Mouse (Mus musculus) heart, adult 2 months (tissue): Measurements from ENCODE around the gene Cuta. TPM values are rescaled to one million over a fixed set of nuclear protein-coding genes. Genes with fewer than 3 reads are reported as not detected.

Experiments
- DNase-seq, 2 experiments: peaks; one replicate each; pipeline ENCODE4 v3.0.0; 2021
- H3K27ac ChIP-seq: fragments of 200-600 bp; 2 replicates; pipeline ENCODE4 v1.8.1; 2022
- H3K27me3 ChIP-seq: fragments of 200-500 bp; 2 replicates; pipeline ENCODE4 v1.6.1; 2012; ENCODE audit warnings: mild to moderate bottlenecking, low read length, inconsistent platforms, mixed read lengths; ENCODE audit not compliant: control insufficient read depth, insufficient read depth
- H3K36me3 ChIP-seq: fragments of 200-500 bp; 2 replicates; pipeline ENCODE4 v1.6.1; 2012; ENCODE audit warnings: low read length, inconsistent platforms; ENCODE audit not compliant: control insufficient read depth, insufficient read depth
- H3K4me1 ChIP-seq: fragments of 200-500 bp; 2 replicates; pipeline ENCODE4 v1.6.1; 2011; ENCODE audit warnings: low read length; ENCODE audit not compliant: control insufficient read depth, insufficient read depth
- H3K4me3 ChIP-seq: fragments of 200-600 bp; 2 replicates; pipeline ENCODE4 v1.8.1; 2022
- H3K79me2 ChIP-seq: fragments of 200-500 bp; replicated peaks from 2 replicates; pipeline ENCODE4 v1.6.1; 2012; ENCODE audit warnings: mild to moderate bottlenecking, inconsistent platforms, low read length, moderate library complexity, mixed read lengths; ENCODE audit not compliant: control insufficient read depth, insufficient read depth
- H3K9ac ChIP-seq: fragments of 200-500 bp; 2 replicates; pipeline ENCODE4 v1.6.1; 2012; ENCODE audit warnings: low read depth, mild to moderate bottlenecking, control low read depth, inconsistent platforms, low read length, mixed read lengths
- CTCF ChIP-seq: fragments of 200-600 bp; IDR thresholded peaks from 2 replicates; pipeline ENCODE4 v1.8.1; 2022; ENCODE audit warnings: antibody characterized with exemption, mild to moderate bottlenecking, moderate library complexity
- EP300 ChIP-seq: fragments of 200-500 bp; IDR thresholded peaks from 2 replicates; pipeline ENCODE4 v1.6.1; 2011; ENCODE audit warnings: low read depth, low read length, control low read depth; ENCODE audit not compliant: insufficient read depth
- POLR2A ChIP-seq: fragments of 200-500 bp; IDR thresholded peaks from 2 replicates; pipeline ENCODE4 v1.6.1; 2011; ENCODE audit warnings: mild to moderate bottlenecking, low read depth, low read length, control low read depth; ENCODE audit not compliant: insufficient read depth
- WGBS: fragments of 180-500 bp; shearing (Covaris S2); methylation state at CpG from one replicate; pipeline ENCODE4 v1.1.7; 2018; 5-methylcytosine and 5-hydroxymethylcytosine counted together
- intact Hi-C: fragments of 180-260 bp; cut with DNase I; formaldehyde crosslinking; loops from one replicate; pipeline ENCODE4 v1.15.1; 2025
- polyA plus RNA-seq: library from polyadenylated mRNA; depleted of rRNA; stranded (reverse); fragments of >200 nt; gene quantifications from 2 replicates; pipeline ENCODE4 v1.2.3, GENCODE M21; 2012
- total RNA-seq, 2 experiments: library from RNA; stranded (reverse); gene quantifications; 2 replicates each; pipeline ENCODE4 v1.2.3; 2021

The Cuta gene
- total and polyA plus RNA-seq, 3 experiments: 78.6 to 96.6 (median 94.2) TPM

- Histone ChIP-seq H3K36me3 (no peaks in the 10 kb centered on the region), H3K4me1 (no peaks in the 10 kb centered on the region; the same call in 1 of the 2 replicates), H3K79me2 (no peaks in the 10 kb centered on the region), H3K27me3 (no peaks in the 10 kb centered on the region), H3K4me3 (no peak overlapping the region), H3K9ac (no peak overlapping the region), H3K27ac (peak overlapping the region; percentile 57)
- no peak for TF ChIP-seq POLR2A
- TF ChIP-seq CTCF: no peak
- TF ChIP-seq EP300: no peak
- 54% methylated on average over 6 of the region's 6 CpGs for WGBS
- intact Hi-C loops: no loop called here
- DNase-seq: no peak
Observed at GRCm38 (mm10) chr17:26953201-26953600, 13.8 kb upstream of the Cuta start.

GRCm38 (mm10) chr17:26951952-26952877, 12.8 kb upstream of the Cuta start:
- Histone ChIP-seq H3K4me3 (peak overlapping the region; percentile 29; the same call in 1 of the 2 replicates), H3K27ac (no peak overlapping the region), H3K79me2 (no peaks in the 10 kb centered on the region), H3K27me3 (no peaks in the 10 kb centered on the region), H3K9ac (no peak overlapping the region), H3K36me3 (no peaks in the 10 kb centered on the region), H3K4me1 (peaks cover 1% of the 10 kb centered on the region)
- 30% methylated on average over 23 of the region's 23 CpGs for WGBS
- TF ChIP-seq CTCF: no peak
- TF ChIP-seq EP300: no peak
- TF ChIP-seq POLR2A: no peak
- intact Hi-C loops: no loop called here
- DNase-seq: no peak

GRCm38 (mm10) chr17:26951406-26951805, 12.0 kb upstream of the Cuta start:
- H3K4me1 ChIP-seq: peaks cover 1% of the 10 kb centered on the region
- H3K36me3 ChIP-seq: no peaks in the 10 kb centered on the region
- H3K79me2 ChIP-seq: no peaks in the 10 kb centered on the region
- intact Hi-C loops: no loop called here
- 14% methylated on average over 11 of the region's 11 CpGs for WGBS
- no peak overlapping the region for H3K27ac ChIP-seq
- H3K27me3 ChIP-seq: no peaks in the 10 kb centered on the region
- H3K4me3 ChIP-seq: peak overlapping the region; percentile 29; the same call in 1 of the 2 replicates
- peak; percentile 68 to 72 for DNase-seq
- H3K9ac ChIP-seq: no peak overlapping the region
- TF ChIP-seq CTCF: no peak
- TF ChIP-seq EP300: no peak
- TF ChIP-seq POLR2A: no peak

- Histone ChIP-seq H3K9ac (no peak overlapping the region), H3K4me3 (no peak overlapping the region), H3K27ac (no peak overlapping the region), H3K27me3 (no peaks in the 10 kb centered on the region), H3K4me1 (peaks cover 1% of the 10 kb centered on the region), H3K36me3 (no peaks in the 10 kb centered on the region), H3K79me2 (no peaks in the 10 kb centered on the region)
- no peak for DNase-seq
- TF ChIP-seq EP300 (no peak), CTCF (no peak), POLR2A (no peak)
- WGBS: 45% methylated on average over 7 of the region's 7 CpGs
- intact Hi-C loops: no loop called here
Observed at GRCm38 (mm10) chr17:26950560-26951288, 11.4 kb upstream of the Cuta start.

GRCm38 (mm10) chr17:26949866-26950265, 10.5 kb upstream of the Cuta start:
- intact Hi-C loops: no loop called here
- WGBS: 71% methylated on average over 5 of the region's 5 CpGs
- no peak overlapping the region for H3K27ac ChIP-seq
- H3K36me3 ChIP-seq: no peaks in the 10 kb centered on the region
- peaks cover 1% of the 10 kb centered on the region for H3K4me1 ChIP-seq
- H3K4me3 ChIP-seq: no peak overlapping the region
- H3K27me3 ChIP-seq: no peaks in the 10 kb centered on the region
- H3K79me2 ChIP-seq: no peaks in the 10 kb centered on the region
- TF ChIP-seq EP300 (no peak), CTCF (no peak), POLR2A (no peak)
- DNase-seq: no peak
- no peak overlapping the region for H3K9ac ChIP-seq

- TF ChIP-seq POLR2A (no peak), CTCF (peak; percentile 45)
- Histone ChIP-seq H3K4me1 (peaks cover 1% of the 10 kb centered on the region), H3K27me3 (no peaks in the 10 kb centered on the region), H3K27ac (no peak overlapping the region), H3K4me3 (no peak overlapping the region), H3K9ac (no peak overlapping the region), H3K79me2 (no peaks in the 10 kb centered on the region), H3K36me3 (no peaks in the 10 kb centered on the region)
- no peak for DNase-seq
- intact Hi-C loops: no loop called here
- 25% methylated on average over 12 of the region's 14 CpGs for WGBS
Observed at GRCm38 (mm10) chr17:26949051-26949577, 9.7 kb upstream of the Cuta start.
